In genomic region chr10:71049294-71049693, GRCm38 (mm10) we compare ENCODE assay signal across 13 mouse cellular contexts.
DNase-seq lines count a peak whose midpoint lies in the region; ATAC-seq lines count a peak whose summit lies in the region.
"Had no signal": no experiment of that assay in that cellular context is flagged by ENCODE, and none has a peak within 500 bp of the region (broad histone marks: within the 10 kb centered on the region; RNA-seq: fewer than 3 reads in every experiment).

No protein-coding gene starts in this region.

- no peaks in the 10 kb centered on the region for H3K36me3 ChIP-seq in heart, embryonic 10.5 days
- H3K36me3 ChIP-seq in lung, embryonic 16.5 days (ENCODE audit: control insufficient read depth, insufficient read depth, low read length), result no peaks in the 10 kb centered on the region
- H3K36me3 ChIP-seq in midbrain, embryonic 13.5 days, result no peaks in the 10 kb centered on the region

- H3K27me3 ChIP-seq in heart, embryonic 10.5 days (ENCODE audit: insufficient read depth, poor library complexity, severe bottlenecking), result no peaks in the 10 kb centered on the region
- no peaks in the 10 kb centered on the region for H3K27me3 ChIP-seq in lung, embryonic 16.5 days (ENCODE audit: control insufficient read depth, insufficient read depth, low read depth, low read length)
- no peaks in the 10 kb centered on the region for H3K27me3 ChIP-seq in midbrain, embryonic 13.5 days

- WGBS in heart, embryonic 10.5 days, result 77% methylated on average over 17 of the region's 17 CpGs
- 47% methylated on average over 17 of the region's 17 CpGs for WGBS in lung, embryonic 16.5 days
- 95% methylated on average over 17 of the region's 17 CpGs for WGBS in midbrain, embryonic 13.5 days

- DNase-seq in heart, adult 11 months, result peak; percentile 98
- no peak for DNase-seq in heart, embryonic 10.5 days (ENCODE audit: low spot score)
- peak; percentile 63 for DNase-seq in NIH3T3 (ENCODE audit: low read depth)
- DNase-seq in gastrocnemius, postnatal 14 days, result peak; percentile 55
- DNase-seq in frontal cortex, postnatal 25 days (ENCODE audit: low spot score in 2 of 2), result no peak
- DNase-seq: cerebellum, adult 18-20 months; embryo, embryonic 11 days; spleen, adult 18-20 months had no signal

- H3K4me1 ChIP-seq in heart, embryonic 10.5 days, result peaks cover 22% of the 10 kb centered on the region
- peaks cover 6% of the 10 kb centered on the region for H3K4me1 ChIP-seq in lung, embryonic 16.5 days (replicated peaks; ENCODE audit: control insufficient read depth, insufficient read depth, low read length)
- no peaks in the 10 kb centered on the region for H3K4me1 ChIP-seq in midbrain, embryonic 13.5 days (replicated peaks)

- no peak overlapping the region for H3K27ac ChIP-seq in heart, embryonic 10.5 days
- no peak overlapping the region for H3K27ac ChIP-seq in lung, embryonic 16.5 days (ENCODE audit: low read length)
- H3K27ac ChIP-seq in midbrain, embryonic 13.5 days, result no peak overlapping the region
- H3K27ac ChIP-seq: liver, embryonic 14.5 days had no signal

- peak; percentile 56 for ATAC-seq in lung, embryonic 16.5 days (ENCODE audit: low read depth)
- no peak for ATAC-seq in midbrain, embryonic 13.5 days
- no peak for ATAC-seq in megakaryocyte-erythroid progenitor cell, adult 5-6 weeks (replicated peaks; ENCODE audit: low FRiP score, low TSS enrichment, poor library complexity, severe bottlenecking)
- ATAC-seq: intestine, postnatal 0 days had no signal

- no peak overlapping the region for H3K4me3 ChIP-seq in heart, embryonic 10.5 days
- no peak overlapping the region for H3K4me3 ChIP-seq in lung, embryonic 16.5 days (ENCODE audit: low read length)
- H3K4me3 ChIP-seq in midbrain, embryonic 13.5 days (replicated peaks), result no peak overlapping the region

- H3K9me3 ChIP-seq in heart, embryonic 10.5 days, result no peaks in the 10 kb centered on the region
- no peaks in the 10 kb centered on the region for H3K9me3 ChIP-seq in lung, embryonic 16.5 days (ENCODE audit: control insufficient read depth, low read length)
- no peaks in the 10 kb centered on the region for H3K9me3 ChIP-seq in midbrain, embryonic 13.5 days

- no peak overlapping the region for H3K4me2 ChIP-seq in lung, embryonic 16.5 days (ENCODE audit: low read depth, low read length)
- H3K4me2 ChIP-seq in midbrain, embryonic 13.5 days (replicated peaks), result no peak overlapping the region

- H3K9ac ChIP-seq in lung, embryonic 16.5 days (ENCODE audit: low read length), result no peak overlapping the region
- no peak overlapping the region for H3K9ac ChIP-seq in midbrain, embryonic 13.5 days (replicated peaks)
- H3K9ac ChIP-seq: liver, embryonic 14.5 days had no signal

- intact Hi-C loops in gastrocnemius, postnatal 14 days (cut with DNase I; ENCODE audit: low total_unique reads), result no loop called here

Comparison
In these comparisons a context has a peak if more than half of its experiments do, and no peak if none do; other contexts are left out.
1. DNase-seq: peak in heart, adult 11 months (single experiment), NIH3T3 (single experiment) and gastrocnemius, postnatal 14 days (single experiment); none in heart, embryonic 10.5 days (single experiment) and frontal cortex, postnatal 25 days (0 of 2).